Mouse (Mus musculus) heart, embryonic 16.5 days (tissue): ENCODE measurements around the gene Fam83b. TPM values are rescaled to one million over a fixed set of nuclear protein-coding genes. Genes with fewer than 3 reads are reported as not detected.

Source experiments
- ATAC-seq: fragments of 200-750 bp; cut with Nextera tagmentation; replicated peaks from 2 replicates; pipeline ENCODE4 v1.8.0; 2017; ENCODE audit warnings: moderate number of reproducible peaks; ENCODE audit not compliant: insufficient read depth, low FRiP score; ENCODE audit errors: extremely low read depth
- H3K27ac ChIP-seq: fragments of 300-500 bp; sonication (generic); 2 replicates; pipeline ENCODE4 v1.5.1; 2014; ENCODE audit warnings: mild to moderate bottlenecking, low read length, control low read depth, moderate library complexity
- H3K27me3 ChIP-seq: fragments of 300-500 bp; sonication (generic); 2 replicates; pipeline ENCODE4 v1.6.1; 2014; ENCODE audit warnings: low read length, mixed read lengths; ENCODE audit not compliant: control insufficient read depth, insufficient read depth
- H3K36me3 ChIP-seq: fragments of 300-500 bp; sonication (generic); 2 replicates; pipeline ENCODE4 v1.6.1; 2014; ENCODE audit not compliant: control insufficient read depth, insufficient read depth
- H3K4me1 ChIP-seq: fragments of 300-500 bp; sonication (generic); 2 replicates; pipeline ENCODE4 v1.6.1; 2014; ENCODE audit warnings: low read length, mixed read lengths; ENCODE audit not compliant: control insufficient read depth, insufficient read depth
- H3K4me2 ChIP-seq: fragments of 300-500 bp; sonication (generic); 2 replicates; pipeline ENCODE4 v1.6.1; 2014; ENCODE audit warnings: low read depth, mild to moderate bottlenecking, control low read depth, low read length
- H3K4me3 ChIP-seq: fragments of 300-500 bp; sonication (generic); 2 replicates; pipeline ENCODE4 v1.5.1; 2014; ENCODE audit warnings: mild to moderate bottlenecking, control low read depth, low read length
- H3K9ac ChIP-seq: fragments of 300-500 bp; sonication (generic); 2 replicates; pipeline ENCODE4 v1.6.1; 2014; ENCODE audit warnings: low read length, control low read depth
- H3K9me3 ChIP-seq: fragments of 300-500 bp; sonication (generic); replicated peaks from 2 replicates; pipeline ENCODE4 v1.6.1; 2016; ENCODE audit warnings: low read length; ENCODE audit not compliant: control insufficient read depth
- WGBS: fragments of 180-500 bp; shearing (Covaris S2); extraction: QIAGEN DNeasy Blood & Tissue Kit; methylation state at CpG from one replicate; pipeline ENCODE4 v1.1.7; 2014; 5-methylcytosine and 5-hydroxymethylcytosine counted together
- polyA plus RNA-seq: library from polyadenylated mRNA; unstranded; fragments of >200 nt; fragmentation: Nextera tagmentation; extraction: Ambion mirVana; gene quantifications from 2 replicates; pipeline ENCODE4 v1.2.1, GENCODE M21; 2015

The Fam83b gene
- 0.62 and 0.67 TPM in 2 replicates for polyA plus RNA-seq

- H3K4me1 ChIP-seq: 0 out of 2 replicates have a peak, but pooled peaks cover 4% of the 10 kb centered on the region
- H3K27me3 ChIP-seq: no peaks in the 10 kb centered on the region
- peak within 1 kb of the TSS; percentile 71 for H3K9ac ChIP-seq
- peak within 1 kb of the TSS; percentile 40; the same call in 1 of the 2 replicates for H3K27ac ChIP-seq
- 3% methylated on average over 40 of the region's 40 CpGs for WGBS
- no peaks in the 10 kb centered on the region for H3K9me3 ChIP-seq
- H3K4me3 ChIP-seq: peak within 1 kb of the TSS; percentile 64
- no peaks in the 10 kb centered on the region for H3K36me3 ChIP-seq
- H3K4me2 ChIP-seq: peak within 1 kb of the TSS; percentile 83
- peak; percentile 83 for ATAC-seq
Observed at GRCm38 (mm10) chr9:76566515-76567280, at the start of gene Fam83b. Gene Fam83b (minus strand): TSS chr9:76567116.

DNA sequence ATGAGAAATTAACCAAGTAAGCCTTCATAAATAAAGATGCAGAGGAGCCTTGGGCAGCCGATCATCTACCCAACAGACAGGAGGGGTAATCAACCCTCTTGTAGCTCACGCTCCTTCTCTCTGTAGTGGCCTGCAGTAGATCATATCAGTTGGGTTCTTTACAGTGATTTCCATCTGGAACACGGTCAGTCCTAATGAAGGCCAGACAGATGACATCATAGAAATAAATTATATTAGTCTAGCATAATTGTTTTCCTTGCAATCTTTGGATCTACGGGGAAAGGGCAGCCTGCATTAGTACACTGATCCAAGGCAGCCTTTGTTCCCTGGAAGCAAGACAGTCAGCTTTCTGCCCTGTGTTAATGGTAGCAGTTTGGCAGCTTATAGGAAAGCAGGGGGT, 47.2 kb upstream of the Fam83b start:
- Histone ChIP-seq H3K4me2 (no peak overlapping the region), H3K9me3 (peaks cover 2% of the 10 kb centered on the region; the same call in 1 of the 2 replicates), H3K27ac (no peak overlapping the region), H3K4me3 (no peak overlapping the region), H3K9ac (no peak overlapping the region), H3K27me3 (no peaks in the 10 kb centered on the region), H3K36me3 (no peaks in the 10 kb centered on the region), H3K4me1 (no peaks in the 10 kb centered on the region)
- WGBS: 69% methylated on average over 4 of the region's 4 CpGs
- ATAC-seq: no peak

- 74% methylated on average over 5 of the region's 5 CpGs for WGBS
- no peak overlapping the region for H3K27ac ChIP-seq
- no peak overlapping the region for H3K4me3 ChIP-seq
- H3K9me3 ChIP-seq: 0 out of 2 replicates have a peak, but pooled peaks cover 2% of the 10 kb centered on the region
- no peak overlapping the region for H3K4me2 ChIP-seq
- no peaks in the 10 kb centered on the region for H3K36me3 ChIP-seq
- ATAC-seq: no peak
- no peaks in the 10 kb centered on the region for H3K27me3 ChIP-seq
- no peak overlapping the region for H3K9ac ChIP-seq
- no peaks in the 10 kb centered on the region for H3K4me1 ChIP-seq
Observed at GRCm38 (mm10) chr9:76603744-76604143, 36.8 kb upstream of the Fam83b start.

DNA sequence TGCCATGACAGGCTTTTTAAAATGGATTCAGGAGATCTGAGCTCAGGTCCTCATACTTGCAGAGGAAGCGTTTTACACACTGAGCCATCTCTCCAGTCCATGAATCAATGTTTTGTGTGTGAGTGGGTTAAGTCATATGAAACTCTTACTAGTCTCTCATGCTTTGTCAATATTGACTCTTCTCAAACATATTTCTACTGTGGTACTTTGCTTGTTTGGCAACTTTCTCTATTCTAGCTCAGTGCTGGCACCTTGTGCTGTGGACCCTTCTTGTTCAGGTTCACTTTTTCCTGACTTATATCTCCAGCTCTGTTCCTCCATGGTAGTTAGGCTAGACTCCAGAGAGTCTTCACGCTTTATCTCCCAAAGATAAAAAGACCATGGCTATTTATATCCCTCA, 36.0 kb upstream of the Fam83b start:
- Histone ChIP-seq H3K9ac (no peak overlapping the region), H3K27me3 (no peaks in the 10 kb centered on the region), H3K27ac (no peak overlapping the region), H3K36me3 (no peaks in the 10 kb centered on the region), H3K9me3 (0 out of 2 replicates have a peak, but pooled peaks cover 2% of the 10 kb centered on the region), H3K4me2 (no peak overlapping the region), H3K4me1 (no peaks in the 10 kb centered on the region), H3K4me3 (no peak overlapping the region)
- ATAC-seq: no peak
- WGBS: 59% methylated on average over 2 of the region's 2 CpGs

DNA sequence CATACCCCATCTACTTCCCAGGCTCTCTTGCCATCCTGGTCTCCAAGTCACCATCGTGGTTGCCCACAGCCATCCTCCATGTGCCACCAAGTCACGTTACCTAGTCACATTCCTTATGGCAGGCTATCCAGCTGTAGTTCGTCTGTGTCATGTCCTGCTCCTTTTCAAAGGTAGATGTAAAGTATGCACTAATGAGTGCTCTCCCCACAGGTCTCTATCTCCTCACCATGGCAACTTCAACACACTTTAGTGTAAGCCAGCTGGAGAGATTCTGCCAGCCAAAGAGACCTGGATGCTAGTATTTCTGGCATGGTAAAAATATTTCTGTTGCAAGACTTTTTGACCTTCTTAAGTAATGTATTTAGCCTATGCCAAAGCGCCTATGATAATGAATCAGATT, 30.5 kb upstream of the Fam83b start:
- Histone ChIP-seq H3K4me3 (no peak overlapping the region), H3K27me3 (no peaks in the 10 kb centered on the region), H3K4me2 (no peak overlapping the region), H3K9me3 (no peaks in the 10 kb centered on the region), H3K4me1 (no peaks in the 10 kb centered on the region), H3K27ac (no peak overlapping the region), H3K9ac (no peak overlapping the region), H3K36me3 (no peaks in the 10 kb centered on the region)
- 50% methylated on average over 4 of the region's 4 CpGs for whole genome bisulfite sequencing
- ATAC-seq: 0 out of 2 replicates have a peak, but pooled peaks have one; percentile 28

DNA sequence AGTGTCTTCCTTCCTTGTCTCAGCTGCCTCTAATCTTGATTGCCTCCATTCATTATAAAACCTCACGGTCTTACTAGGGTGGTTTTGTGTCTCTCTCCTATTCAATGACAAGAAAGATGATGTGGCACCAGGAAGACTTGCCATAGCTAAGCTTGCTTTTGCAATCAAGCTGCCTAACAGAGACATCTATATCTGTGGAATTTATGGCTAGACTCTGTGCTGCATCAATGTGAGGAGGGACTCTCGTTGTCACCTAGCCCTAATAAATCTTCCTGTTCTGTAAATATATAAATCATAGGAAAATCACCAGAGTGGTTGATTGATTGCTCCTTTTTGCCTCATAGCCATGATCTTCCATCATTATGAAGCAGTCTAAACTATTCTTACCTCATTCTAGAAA, 26.9 kb upstream of the Fam83b start:
- no peak overlapping the region for H3K4me2 ChIP-seq
- WGBS: 48% methylated on average over 2 of the region's 2 CpGs

DNA sequence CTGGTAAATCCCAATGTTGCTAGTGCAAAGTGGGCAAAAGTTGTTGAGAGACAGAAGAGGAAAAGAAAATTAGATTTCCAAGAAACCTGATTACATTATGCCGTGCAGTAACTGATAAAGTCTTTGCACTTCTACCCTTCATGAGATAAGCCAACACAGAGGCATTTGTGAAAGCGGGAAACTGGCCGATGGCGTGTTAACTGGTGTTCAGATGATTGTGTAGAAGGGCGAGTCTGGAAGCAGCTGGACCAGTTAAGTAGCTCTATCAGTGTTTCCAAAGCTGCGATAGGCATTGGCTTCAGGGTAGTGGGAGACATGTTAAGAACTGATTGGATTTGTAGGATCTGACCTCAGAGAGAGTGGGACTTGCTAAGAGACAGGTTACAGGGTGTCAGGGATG, 17.0 kb upstream of the Fam83b start:
- Histone ChIP-seq H3K4me1 (no peaks in the 10 kb centered on the region), H3K9ac (no peak overlapping the region), H3K36me3 (no peaks in the 10 kb centered on the region), H3K4me2 (no peak overlapping the region), H3K27me3 (no peaks in the 10 kb centered on the region), H3K4me3 (no peak overlapping the region), H3K9me3 (no peaks in the 10 kb centered on the region), H3K27ac (no peak overlapping the region)
- no peak for ATAC-seq
- 40% methylated on average over 6 of the region's 6 CpGs for WGBS

More for the DNA sequence above, 26.9 kb upstream of the Fam83b start:
- Histone ChIP-seq H3K9me3 (no peaks in the 10 kb centered on the region), H3K4me1 (no peaks in the 10 kb centered on the region), H3K27me3 (no peaks in the 10 kb centered on the region), H3K36me3 (no peaks in the 10 kb centered on the region), H3K4me3 (no peak overlapping the region), H3K27ac (no peak overlapping the region), H3K9ac (no peak overlapping the region)
- no peak for ATAC-seq

- 73% methylated on average over 5 of the region's 5 CpGs for WGBS
- no peak for ATAC-seq
- no peak overlapping the region for H3K27ac ChIP-seq
- H3K4me3 ChIP-seq: no peak overlapping the region
- no peak overlapping the region for H3K9ac ChIP-seq
- H3K27me3 ChIP-seq: no peaks in the 10 kb centered on the region
- H3K9me3 ChIP-seq: no peaks in the 10 kb centered on the region
- no peak overlapping the region for H3K4me2 ChIP-seq
- H3K36me3 ChIP-seq: no peaks in the 10 kb centered on the region
- no peaks in the 10 kb centered on the region for H3K4me1 ChIP-seq
Observed at GRCm38 (mm10) chr9:76581966-76582365, 15.1 kb upstream of the Fam83b start.

DNA sequence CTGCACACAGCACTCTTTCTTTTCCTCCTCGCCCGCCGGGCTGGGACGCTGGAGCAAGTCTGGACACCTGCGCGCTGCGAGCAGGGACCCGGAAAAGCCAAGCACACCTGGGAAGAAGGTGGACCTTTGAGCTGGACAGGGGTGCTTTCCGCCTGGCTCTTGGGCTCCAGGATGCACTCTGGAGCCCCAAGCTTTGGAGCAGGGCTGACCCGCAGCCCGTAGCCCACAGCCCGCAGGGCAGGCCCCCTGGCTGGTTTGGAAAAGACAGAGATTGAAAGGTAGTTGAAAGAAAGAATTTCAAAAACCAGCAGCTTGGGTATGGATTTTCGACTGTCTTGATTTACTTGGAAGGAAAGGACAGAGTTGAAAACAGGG, 352 bp upstream of the Fam83b start:
- 4% methylated on average over 13 of the region's 13 CpGs for WGBS
- peak overlapping the region; percentile 71 for H3K9ac ChIP-seq
- 0 out of 2 replicates have a peak, but pooled peaks cover 4% of the 10 kb centered on the region for H3K4me1 ChIP-seq
- H3K27ac ChIP-seq: peak overlapping the region; percentile 40; the same call in 1 of the 2 replicates
- no peaks in the 10 kb centered on the region for H3K36me3 ChIP-seq
- H3K4me2 ChIP-seq: peak overlapping the region; percentile 83
- H3K4me3 ChIP-seq: peak overlapping the region; percentile 64
- H3K27me3 ChIP-seq: no peaks in the 10 kb centered on the region
- H3K9me3 ChIP-seq: no peaks in the 10 kb centered on the region
- no peak for ATAC-seq
